In genomic region chr6:144621089-144621769, GRCm38 (mm10) we compare ENCODE assay signal across 12 mouse cellular contexts.
DNase-seq lines count a peak whose midpoint lies in the region; ATAC-seq and TF ChIP-seq lines count a peak whose summit lies in the region.
"Had no signal": no experiment of that assay in that cellular context is flagged by ENCODE, and none has a peak within 500 bp of the region (broad histone marks: within the 10 kb centered on the region; RNA-seq: fewer than 3 reads in every experiment).

No protein-coding gene starts in this region.

- H3K4me3 ChIP-seq in lung, embryonic 14.5 days (ENCODE audit: low read depth, low read length): no peak overlapping the region

- peak overlapping the region; percentile 32 for H3K4me2 ChIP-seq in lung, embryonic 14.5 days

- 15% methylated on average over 3 of the region's 3 CpGs for WGBS in lung, embryonic 14.5 days

- TF ChIP-seq CTCF in lung, embryonic 14.5 days (IDR thresholded peaks at IDR 0.05; ENCODE audit: low read depth): no peak

- intact Hi-C loops in left cerebral cortex, postnatal 4 days (cut with DNase I): no loop called here

- ATAC-seq in lung, embryonic 14.5 days (ENCODE audit: insufficient read depth): peak; percentile 92
- ATAC-seq: forebrain, embryonic 16.5 days had no signal

- H3K9ac ChIP-seq in lung, embryonic 14.5 days: no peak overlapping the region

- DNase-seq in ovary, postnatal 14 days (ENCODE audit: low spot score): peak; percentile 19
- no peak for DNase-seq in ovary, postnatal 10 days (ENCODE audit: low spot score)
- DNase-seq in kidney, adult 8-10 months: peak; percentile 76 to 92
- peak; percentile 89 for DNase-seq in lung, embryonic 14.5 days
- peak; percentile 51 for DNase-seq in yolk sac, embryonic 10.5 days (ENCODE audit: low spot score)
- no peak for DNase-seq in left cerebral cortex, postnatal 4 days
- no peak for DNase-seq in cerebellum, postnatal 4 days (ENCODE audit: low spot score in 2 of 2)
- DNase-seq in cerebellum, postnatal 10 days: no peak
- DNase-seq: cerebellum, postnatal 36 days; heart, postnatal 10 days had no signal

- 0 out of 2 replicates have a peak, but pooled peaks cover 10% of the 10 kb centered on the region for H3K4me1 ChIP-seq in lung, embryonic 14.5 days (ENCODE audit: insufficient read depth)

- no peaks in the 10 kb centered on the region for H3K27me3 ChIP-seq in lung, embryonic 14.5 days (ENCODE audit: insufficient read depth, low read length)

- no peaks in the 10 kb centered on the region for H3K9me3 ChIP-seq in lung, embryonic 14.5 days (ENCODE audit: low read depth, low read length)

- H3K27ac ChIP-seq in lung, embryonic 14.5 days (ENCODE audit: low read depth): peak overlapping the region; percentile 80
- H3K27ac ChIP-seq: macrophage had no signal

- H3K36me3 ChIP-seq in lung, embryonic 14.5 days (ENCODE audit: insufficient read depth): no peaks in the 10 kb centered on the region

Comparison
In these comparisons a context has a peak if more than half of its experiments do, and no peak if none do; other contexts are left out.
1. DNase-seq: peak in ovary, postnatal 14 days (single experiment), kidney, adult 8-10 months (2 of 2), lung, embryonic 14.5 days (single experiment) and yolk sac, embryonic 10.5 days (single experiment); none in ovary, postnatal 10 days (single experiment), left cerebral cortex, postnatal 4 days (single experiment), cerebellum, postnatal 4 days (0 of 2) and cerebellum, postnatal 10 days (0 of 2).